Mouse (Mus musculus): ENCODE data around the gene Pdzd2.

Gene Pdzd2

GRCm38 (mm10) chr15:12319889-12320288, 419.8 kb downstream of the Pdzd2 start:
- no peak for DNase-seq (ENCODE audit: low read depth, low spot score)

GRCm38 (mm10) chr15:12318451-12318850, 421.3 kb downstream of the Pdzd2 start:
- no peak for DNase-seq (ENCODE audit: low read depth, low spot score)

GRCm38 (mm10) chr15:12317290-12317689, 422.4 kb downstream of the Pdzd2 start:
- no peak for DNase-seq (ENCODE audit: low read depth, low spot score)

- DNase-seq (ENCODE audit: low read depth, low spot score), result no peak
Observed at GRCm38 (mm10) chr15:12315996-12316395, 423.7 kb downstream of the Pdzd2 start.

- DNase-seq (ENCODE audit: low read depth, low spot score), result no peak
Observed at GRCm38 (mm10) chr15:12314584-12314983, 425.1 kb downstream of the Pdzd2 start.

GRCm38 (mm10) chr15:12313255-12313654, 426.5 kb downstream of the Pdzd2 start:
- no peak for DNase-seq (ENCODE audit: low read depth, low spot score)

- no peak for DNase-seq (ENCODE audit: low read depth, low spot score)
Observed at GRCm38 (mm10) chr15:12311465-12311864, 428.3 kb downstream of the Pdzd2 start.

GRCm38 (mm10) chr15:12310676-12311075, 429.0 kb downstream of the Pdzd2 start:
- no peak for DNase-seq (ENCODE audit: low read depth, low spot score)

Data from skeletal muscle tissue, adult 2 months (tissue).